Mouse (Mus musculus): ENCODE measurements around the gene Klhdc10. TPM values are rescaled to one million over a fixed set of nuclear protein-coding genes. Genes with fewer than 3 reads are reported as not detected.

Gene Klhdc10
- polyA plus RNA-seq, 1 experiment: 29.7 TPM

DNA sequence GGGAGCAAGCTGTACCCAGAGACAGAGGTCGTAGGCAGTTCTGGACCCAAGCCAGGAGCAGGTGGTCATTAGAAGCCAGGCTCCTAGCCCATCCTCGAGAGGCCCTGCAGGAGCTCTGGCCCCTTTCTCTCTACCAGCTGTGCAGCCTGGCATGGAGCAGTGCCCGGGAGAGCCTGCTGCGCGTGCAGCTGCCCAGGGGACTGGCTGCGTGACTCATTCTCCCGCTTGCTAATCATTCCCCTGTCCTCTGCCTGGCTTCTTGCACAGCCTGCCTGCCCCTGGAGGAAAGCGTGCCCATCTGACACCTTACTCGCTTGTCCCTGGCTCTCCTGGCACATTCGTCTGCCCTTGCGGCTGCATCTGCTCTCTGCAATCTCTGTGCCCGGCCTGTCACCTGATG is 67.7 kb downstream of the Klhdc10 start:
- H3K4me1 ChIP-seq (replicated peaks; ENCODE audit: control insufficient read depth, insufficient read depth, low read length): no peaks in the 10 kb centered on the region
- no peaks in the 10 kb centered on the region for H3K27me3 ChIP-seq (ENCODE audit: control insufficient read depth, insufficient read depth, low read length)
- WGBS: 91% methylated on average over 12 of the region's 12 CpGs
- no peak for DNase-seq
- no peak overlapping the region for H3K4me3 ChIP-seq (ENCODE audit: control insufficient read depth, insufficient read depth, low read length)
- H3K27ac ChIP-seq (ENCODE audit: control insufficient read depth, insufficient read depth, low read length): no peak overlapping the region
- no peak for TF ChIP-seq POLR2A (IDR thresholded peaks at IDR 0.05; ENCODE audit: control insufficient read depth, extremely low read depth, insufficient read depth, low read length, poor library complexity)
- TF ChIP-seq CTCF (IDR thresholded peaks at IDR 0.05; ENCODE audit: borderline replicate concordance, control insufficient read depth, extremely low read depth, insufficient read depth, low read length, poor library complexity): no peak
- no peaks in the 10 kb centered on the region for H3K36me3 ChIP-seq (ENCODE audit: control insufficient read depth, insufficient read depth, low read length)

DNA sequence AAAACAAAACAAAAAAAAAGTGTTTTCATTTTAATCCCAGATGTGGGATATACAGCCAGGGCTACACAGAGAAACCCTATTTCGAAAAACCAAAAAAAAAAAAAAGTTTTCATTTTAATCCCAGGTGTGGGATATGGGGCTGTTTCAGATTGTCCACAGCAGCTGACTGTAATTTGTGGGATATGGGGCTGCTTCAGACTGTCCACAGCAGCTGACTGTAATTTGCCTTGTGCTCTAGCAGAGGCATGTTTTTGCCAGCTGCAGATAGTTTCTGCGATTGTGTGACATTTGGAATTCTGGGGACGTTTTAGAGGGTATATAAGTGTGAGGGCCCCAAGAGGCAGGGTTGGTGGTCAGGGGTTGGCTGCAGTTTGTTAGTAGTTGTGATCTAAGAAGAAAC is 70.0 kb downstream of the Klhdc10 start:
- no peak for DNase-seq
- Histone ChIP-seq H3K27me3 (ENCODE audit: control insufficient read depth, insufficient read depth, low read length) (no peaks in the 10 kb centered on the region), H3K36me3 (ENCODE audit: control insufficient read depth, insufficient read depth, low read length) (no peaks in the 10 kb centered on the region), H3K27ac (ENCODE audit: control insufficient read depth, insufficient read depth, low read length) (no peak overlapping the region), H3K4me1 (replicated peaks; ENCODE audit: control insufficient read depth, insufficient read depth, low read length) (no peaks in the 10 kb centered on the region), H3K4me3 (ENCODE audit: control insufficient read depth, insufficient read depth, low read length) (no peak overlapping the region)
- WGBS: 88% methylated on average over 3 of the region's 3 CpGs
- TF ChIP-seq POLR2A (IDR thresholded peaks at IDR 0.05; ENCODE audit: control insufficient read depth, extremely low read depth, insufficient read depth, low read length, poor library complexity): no peak
- TF ChIP-seq CTCF (IDR thresholded peaks at IDR 0.05; ENCODE audit: borderline replicate concordance, control insufficient read depth, extremely low read depth, insufficient read depth, low read length, poor library complexity): no peak

GRCm38 (mm10) chr6:30476025-30476765 is 74.5 kb downstream of the Klhdc10 start:
- H3K27ac ChIP-seq (ENCODE audit: control insufficient read depth, insufficient read depth, low read length): no peak overlapping the region
- H3K36me3 ChIP-seq (ENCODE audit: control insufficient read depth, insufficient read depth, low read length): peaks cover 17% of the 10 kb centered on the region
- TF ChIP-seq CTCF (IDR thresholded peaks at IDR 0.05; ENCODE audit: borderline replicate concordance, control insufficient read depth, extremely low read depth, insufficient read depth, low read length, poor library complexity): no peak
- no peak for TF ChIP-seq POLR2A (IDR thresholded peaks at IDR 0.05; ENCODE audit: control insufficient read depth, extremely low read depth, insufficient read depth, low read length, poor library complexity)
- no peaks in the 10 kb centered on the region for H3K4me1 ChIP-seq (replicated peaks; ENCODE audit: control insufficient read depth, insufficient read depth, low read length)
- no peak overlapping the region for H3K4me3 ChIP-seq (ENCODE audit: control insufficient read depth, insufficient read depth, low read length)
- no peak for DNase-seq
- no peaks in the 10 kb centered on the region for H3K27me3 ChIP-seq (ENCODE audit: control insufficient read depth, insufficient read depth, low read length)
- WGBS: 80% methylated on average over 10 of the region's 10 CpGs

DNA sequence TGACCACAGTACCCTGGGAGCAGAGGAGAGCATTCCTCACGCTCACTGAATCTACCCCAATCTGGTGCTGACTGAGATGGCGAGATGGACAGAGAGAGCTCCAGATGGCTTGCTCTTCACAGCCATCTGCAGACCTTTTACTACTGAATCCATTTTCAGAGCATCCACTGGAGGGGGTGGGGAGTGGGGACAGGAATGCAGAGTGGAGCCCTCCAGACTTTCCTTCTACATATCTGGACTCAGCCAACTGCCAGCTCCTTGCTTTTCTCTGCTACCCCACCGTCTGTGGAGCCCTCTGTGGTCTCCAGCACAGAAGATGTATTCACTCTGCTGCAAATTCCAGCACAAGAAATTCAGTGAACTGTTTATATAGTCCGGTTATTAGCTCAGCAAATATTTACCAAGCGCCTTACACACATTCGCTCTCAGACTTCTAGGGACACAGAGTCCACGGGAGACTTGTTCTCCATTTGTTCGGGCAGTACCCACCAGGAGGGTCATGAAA is 75.6 kb downstream of the Klhdc10 start:
- H3K4me3 ChIP-seq (ENCODE audit: control insufficient read depth, insufficient read depth, low read length): no peak overlapping the region
- no peak for DNase-seq
- TF ChIP-seq CTCF (IDR thresholded peaks at IDR 0.05; ENCODE audit: borderline replicate concordance, control insufficient read depth, extremely low read depth, insufficient read depth, low read length, poor library complexity) (no peak), POLR2A (IDR thresholded peaks at IDR 0.05; ENCODE audit: control insufficient read depth, extremely low read depth, insufficient read depth, low read length, poor library complexity) (no peak)
- 96% methylated on average over 8 of the region's 8 CpGs for WGBS
- H3K27ac ChIP-seq (ENCODE audit: control insufficient read depth, insufficient read depth, low read length): no peak overlapping the region
- peaks cover 23% of the 10 kb centered on the region for H3K36me3 ChIP-seq (ENCODE audit: control insufficient read depth, insufficient read depth, low read length)
- no peaks in the 10 kb centered on the region for H3K27me3 ChIP-seq (ENCODE audit: control insufficient read depth, insufficient read depth, low read length)
- H3K4me1 ChIP-seq (replicated peaks; ENCODE audit: control insufficient read depth, insufficient read depth, low read length): no peaks in the 10 kb centered on the region

DNA sequence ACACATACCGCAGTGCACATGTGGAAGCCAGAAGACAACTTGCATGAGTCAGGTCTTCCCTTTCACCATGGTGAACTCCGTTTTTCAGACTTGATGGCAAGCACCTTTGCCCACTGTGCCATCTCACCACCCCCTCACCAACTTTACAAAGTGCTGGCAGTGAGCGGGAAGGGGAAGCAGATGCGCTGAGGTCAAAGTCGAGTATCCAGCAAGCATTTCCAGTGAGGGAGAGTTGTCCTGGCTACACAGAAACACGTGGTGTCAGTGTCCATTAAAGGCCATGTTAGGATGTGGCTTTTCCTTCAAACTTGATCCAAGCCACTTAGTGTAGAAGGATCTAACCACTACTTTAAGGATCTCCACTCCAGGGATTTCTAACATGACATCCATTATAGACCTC is 76.1 kb downstream of the Klhdc10 start:
- Histone ChIP-seq H3K27me3 (ENCODE audit: control insufficient read depth, insufficient read depth, low read length) (no peaks in the 10 kb centered on the region), H3K27ac (ENCODE audit: control insufficient read depth, insufficient read depth, low read length) (no peak overlapping the region), H3K36me3 (ENCODE audit: control insufficient read depth, insufficient read depth, low read length) (peaks cover 29% of the 10 kb centered on the region), H3K4me1 (replicated peaks; ENCODE audit: control insufficient read depth, insufficient read depth, low read length) (no peaks in the 10 kb centered on the region), H3K4me3 (ENCODE audit: control insufficient read depth, insufficient read depth, low read length) (no peak overlapping the region)
- 92% methylated on average over 6 of the region's 6 CpGs for WGBS
- no peak for DNase-seq
- TF ChIP-seq POLR2A (IDR thresholded peaks at IDR 0.05; ENCODE audit: control insufficient read depth, extremely low read depth, insufficient read depth, low read length, poor library complexity) (no peak), CTCF (IDR thresholded peaks at IDR 0.05; ENCODE audit: borderline replicate concordance, control insufficient read depth, extremely low read depth, insufficient read depth, low read length, poor library complexity) (no peak)

DNA sequence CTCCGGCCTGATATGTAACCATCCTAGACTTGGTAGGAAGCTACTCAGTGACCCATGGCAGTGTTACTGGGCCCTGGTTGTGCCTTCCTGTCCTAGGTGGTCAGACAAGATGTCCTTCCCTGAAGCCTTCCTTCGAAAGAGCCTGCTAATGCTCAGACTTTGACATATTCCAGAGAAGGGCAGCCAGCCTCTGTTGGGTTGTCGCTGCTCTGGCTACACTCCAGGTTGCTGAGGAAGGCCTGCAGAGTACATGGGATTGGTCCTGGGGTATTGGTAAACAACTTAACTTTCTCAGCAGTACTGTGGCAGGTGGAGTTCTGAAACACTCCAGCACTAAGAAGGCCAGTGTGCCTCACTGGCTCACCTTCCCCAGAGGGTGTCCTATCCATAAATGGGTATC is 77.8 kb downstream of the Klhdc10 start:
- Histone ChIP-seq H3K36me3 (ENCODE audit: control insufficient read depth, insufficient read depth, low read length) (peaks cover 42% of the 10 kb centered on the region), H3K4me3 (ENCODE audit: control insufficient read depth, insufficient read depth, low read length) (no peak overlapping the region), H3K27me3 (ENCODE audit: control insufficient read depth, insufficient read depth, low read length) (no peaks in the 10 kb centered on the region), H3K4me1 (replicated peaks; ENCODE audit: control insufficient read depth, insufficient read depth, low read length) (no peaks in the 10 kb centered on the region), H3K27ac (ENCODE audit: control insufficient read depth, insufficient read depth, low read length) (no peak overlapping the region)
- DNase-seq: no peak
- WGBS: 96% methylated on average over 3 of the region's 3 CpGs
- TF ChIP-seq CTCF (IDR thresholded peaks at IDR 0.05; ENCODE audit: borderline replicate concordance, control insufficient read depth, extremely low read depth, insufficient read depth, low read length, poor library complexity) (no peak), POLR2A (IDR thresholded peaks at IDR 0.05; ENCODE audit: control insufficient read depth, extremely low read depth, insufficient read depth, low read length, poor library complexity) (no peak)

Data from thymus, adult 2 months (tissue).